Mouse (Mus musculus) lung, postnatal 36 days (tissue): ENCODE data around the gene Acin1.

Source experiments
- DNase-seq: peaks from one replicate; pipeline ENCODE4 v3.0.0; 2022; ENCODE audit warnings: mixed read lengths

Gene Acin1

DNA sequence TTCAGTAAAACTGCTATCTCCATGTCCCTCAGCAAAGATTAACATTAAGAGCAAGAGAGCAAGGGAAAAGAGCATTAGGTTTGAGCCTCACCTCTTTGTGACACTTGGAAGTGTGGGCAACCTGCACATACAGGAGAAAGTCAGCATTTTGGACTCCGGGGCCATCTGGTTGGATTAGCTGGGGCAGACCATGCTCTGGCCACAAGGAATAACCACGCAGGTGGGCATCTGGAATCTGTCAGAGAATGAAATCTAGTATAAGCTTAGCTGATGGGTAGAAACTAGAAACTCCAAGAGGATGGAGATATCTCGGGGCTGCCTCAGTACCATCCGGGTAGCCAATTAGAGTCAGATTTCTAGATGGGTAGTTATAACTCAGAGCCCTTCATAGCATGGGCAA is 10.0 kb upstream of the Acin1 start:
- DNase-seq: no peak

DNA sequence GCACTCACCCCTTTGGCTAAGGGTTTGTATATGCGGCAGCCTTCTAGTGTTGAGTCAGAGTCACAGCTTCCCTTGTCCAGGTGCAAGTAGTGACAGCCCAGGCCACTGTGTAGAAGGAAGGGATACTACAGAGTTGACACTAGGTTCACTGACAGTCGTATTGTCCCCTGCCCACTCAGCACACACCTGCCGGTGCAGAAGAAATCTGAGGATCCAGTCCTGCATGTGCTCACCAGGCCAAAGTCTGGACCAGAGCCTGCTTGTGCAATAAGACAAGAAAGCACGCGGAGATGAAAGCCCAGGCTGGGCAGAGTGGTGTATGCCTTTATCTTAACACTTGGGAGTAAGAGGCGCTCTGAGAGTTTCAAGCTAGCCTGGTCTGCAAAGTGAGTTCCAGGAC is 8.3 kb upstream of the Acin1 start:
- DNase-seq: no peak

DNA sequence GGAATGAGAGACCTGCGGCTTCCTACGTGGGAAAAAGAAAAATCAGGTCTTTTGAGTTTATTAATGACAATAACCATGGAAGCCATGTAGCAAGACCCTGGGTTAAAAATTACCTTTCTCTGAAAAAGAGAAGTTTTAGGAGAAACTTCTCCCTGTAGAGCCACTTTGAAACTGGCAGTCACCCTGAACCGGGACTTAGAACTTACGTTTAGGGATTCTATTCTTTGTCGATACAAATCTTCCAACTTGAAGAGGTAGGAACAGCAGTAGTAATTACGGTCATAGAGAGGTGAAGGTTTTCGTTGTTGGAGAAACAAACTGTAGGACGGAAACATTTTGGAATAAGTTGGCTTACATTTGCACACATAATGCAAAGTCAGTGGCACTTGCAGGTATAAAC is 520 bp upstream of the Acin1 start:
- DNase-seq: no peak

DNA sequence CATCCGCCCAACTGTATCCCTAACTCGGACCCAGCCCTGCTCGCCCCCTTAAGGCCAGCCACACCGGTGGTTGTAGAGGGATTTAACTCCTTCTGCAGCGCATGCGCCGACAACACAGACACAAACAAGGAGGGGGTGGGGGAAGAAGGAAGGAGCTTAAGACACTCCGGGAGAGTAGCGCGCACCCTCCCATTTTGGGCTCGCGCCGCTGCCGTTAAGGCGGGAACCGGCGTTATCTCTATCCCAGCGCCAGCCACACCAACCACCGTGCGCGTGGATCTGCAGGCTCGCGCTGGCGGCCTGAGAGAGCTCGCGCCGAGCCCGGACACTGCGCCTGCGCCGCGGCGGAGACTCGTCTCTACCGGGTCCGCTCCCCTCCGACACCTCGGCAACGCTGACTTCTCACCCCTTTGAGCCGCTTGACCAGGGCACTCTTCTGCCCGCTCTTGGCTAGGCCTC is 639 bp downstream of the Acin1 start, which contains the start of gene 1700123O20Rik:
TSS of gene 1700123O20Rik (plus strand) at position 154 of the 459 bp plus-strand sequence.
- DNase-seq: peak; percentile 87

DNA sequence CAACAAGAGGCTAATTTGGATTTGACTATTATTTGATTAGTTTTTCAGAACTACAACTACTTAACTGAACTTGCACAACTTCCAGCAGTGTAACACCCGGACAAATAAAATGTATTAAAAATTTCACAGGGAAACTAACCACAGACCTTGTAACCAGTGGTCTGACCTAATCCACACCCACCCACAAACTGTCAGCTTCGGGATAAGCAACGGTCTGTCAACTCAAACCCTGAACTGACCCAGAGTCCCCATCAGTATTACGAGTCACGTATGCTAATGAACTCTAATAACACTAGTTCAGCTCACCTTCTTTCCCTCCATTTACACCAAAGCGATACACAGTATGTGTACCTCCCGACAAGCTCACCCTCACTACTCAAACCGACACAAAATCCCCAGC is 1.3 kb downstream of the Acin1 start:
- no peak for DNase-seq

DNA sequence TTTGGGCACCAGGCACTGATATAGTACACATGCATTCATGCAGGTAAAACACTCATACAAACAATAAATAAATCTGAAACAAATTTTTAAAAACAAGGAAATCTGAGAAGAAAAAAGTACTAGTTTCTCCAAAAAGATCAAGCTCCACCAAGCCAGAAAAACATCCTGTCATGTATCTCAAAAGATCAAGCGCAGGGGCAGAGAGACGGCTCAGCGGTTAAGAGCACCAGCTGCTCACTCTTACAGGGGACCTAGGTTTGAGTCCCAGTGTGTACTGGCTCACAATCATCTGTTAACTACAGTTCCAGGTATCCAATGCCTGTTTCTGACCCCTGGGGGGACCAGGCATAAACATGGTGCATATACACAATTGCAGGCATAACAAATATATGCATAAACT is 4.3 kb downstream of the Acin1 start:
- DNase-seq: no peak

DNA sequence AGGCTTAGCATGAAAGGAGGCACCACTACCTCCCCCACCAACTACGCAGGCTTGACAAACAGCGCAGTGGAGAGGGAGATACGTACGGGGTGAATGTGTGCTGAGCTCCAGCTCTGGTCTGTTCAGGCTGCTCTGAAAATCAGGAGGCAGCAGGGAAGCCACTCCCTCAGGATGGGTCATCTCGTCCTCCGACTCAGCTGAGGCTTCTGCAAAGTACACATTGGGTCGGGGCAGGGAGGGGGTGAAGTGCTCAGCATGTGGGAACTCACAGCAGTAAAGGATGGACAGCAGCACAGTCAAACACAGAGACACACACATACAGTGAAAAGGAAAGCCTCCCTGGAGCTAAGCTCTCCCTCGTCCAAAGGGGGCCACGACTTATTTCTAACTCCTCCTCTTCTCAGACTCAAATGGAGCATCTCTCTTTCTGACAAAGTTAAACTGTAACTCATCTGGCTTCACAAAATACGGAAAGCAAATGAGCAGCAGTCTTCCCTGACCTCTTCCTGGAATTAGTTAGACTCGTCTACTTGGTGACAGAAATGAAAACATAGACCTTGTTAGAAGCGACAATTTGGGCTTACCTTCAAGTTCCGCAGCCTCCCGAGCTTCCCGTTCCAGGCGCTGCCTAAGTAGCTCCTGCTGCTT is 8.0 kb downstream of the Acin1 start:
- DNase-seq: no peak

DNA sequence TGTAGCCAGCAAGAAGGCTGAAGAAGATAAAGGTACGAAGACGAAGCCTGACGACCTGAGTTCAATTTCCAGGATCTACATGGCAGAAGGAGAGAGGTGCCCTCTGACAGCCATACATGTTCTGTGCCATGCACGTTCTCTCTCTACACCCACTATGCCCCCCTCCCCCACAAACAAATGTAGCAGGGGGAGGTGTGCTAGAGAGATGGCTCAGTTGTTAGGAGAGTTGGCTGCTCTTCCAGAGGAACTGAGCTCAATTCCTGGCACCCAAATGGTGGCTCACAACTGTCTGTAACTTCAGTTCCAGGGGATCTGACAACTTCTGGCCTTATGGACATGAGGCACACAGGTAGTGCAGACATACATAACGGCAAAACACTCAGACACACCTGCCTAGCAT is 10.4 kb downstream of the Acin1 start:
- no peak for DNase-seq

DNA sequence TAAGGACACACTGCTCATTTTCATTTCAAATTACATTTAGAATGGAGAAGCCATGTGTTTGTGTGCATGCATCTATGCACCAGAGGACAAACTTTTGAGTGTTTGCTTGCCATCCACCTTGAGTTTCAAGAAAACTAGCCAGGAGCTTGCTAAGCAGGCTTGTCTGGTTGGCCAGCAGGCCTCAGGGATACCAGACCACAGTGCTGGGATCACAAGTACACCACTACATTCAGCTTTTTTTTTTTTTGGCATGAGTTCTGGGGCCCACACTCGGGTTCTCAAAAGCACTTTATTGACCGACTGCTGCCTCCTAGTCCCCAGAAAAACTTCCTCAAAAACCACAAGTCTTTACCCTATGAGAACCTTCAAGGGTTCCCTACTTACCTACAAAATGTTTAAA is 12.4 kb downstream of the Acin1 start:
- DNase-seq: peak; percentile 68

DNA sequence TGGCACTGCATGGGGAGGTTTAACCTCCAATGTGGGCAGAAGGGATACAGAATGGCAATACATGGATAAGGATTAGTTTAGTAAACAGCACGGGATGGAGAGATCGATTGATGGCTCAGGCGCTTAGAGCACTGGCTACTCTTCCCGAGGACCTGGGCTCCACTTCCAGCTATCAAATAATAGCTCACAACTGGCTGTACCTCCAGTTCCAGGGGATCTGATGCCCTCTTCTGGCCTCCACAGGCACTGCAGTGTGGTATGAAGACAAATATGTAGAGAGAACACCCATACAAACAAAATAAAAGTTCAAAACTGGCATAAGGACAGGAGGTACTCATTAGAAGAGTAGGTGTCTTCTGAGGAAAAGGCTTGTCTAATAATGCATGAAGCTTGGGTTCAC is 17.4 kb downstream of the Acin1 start:
- DNase-seq: peak; percentile 84

DNA sequence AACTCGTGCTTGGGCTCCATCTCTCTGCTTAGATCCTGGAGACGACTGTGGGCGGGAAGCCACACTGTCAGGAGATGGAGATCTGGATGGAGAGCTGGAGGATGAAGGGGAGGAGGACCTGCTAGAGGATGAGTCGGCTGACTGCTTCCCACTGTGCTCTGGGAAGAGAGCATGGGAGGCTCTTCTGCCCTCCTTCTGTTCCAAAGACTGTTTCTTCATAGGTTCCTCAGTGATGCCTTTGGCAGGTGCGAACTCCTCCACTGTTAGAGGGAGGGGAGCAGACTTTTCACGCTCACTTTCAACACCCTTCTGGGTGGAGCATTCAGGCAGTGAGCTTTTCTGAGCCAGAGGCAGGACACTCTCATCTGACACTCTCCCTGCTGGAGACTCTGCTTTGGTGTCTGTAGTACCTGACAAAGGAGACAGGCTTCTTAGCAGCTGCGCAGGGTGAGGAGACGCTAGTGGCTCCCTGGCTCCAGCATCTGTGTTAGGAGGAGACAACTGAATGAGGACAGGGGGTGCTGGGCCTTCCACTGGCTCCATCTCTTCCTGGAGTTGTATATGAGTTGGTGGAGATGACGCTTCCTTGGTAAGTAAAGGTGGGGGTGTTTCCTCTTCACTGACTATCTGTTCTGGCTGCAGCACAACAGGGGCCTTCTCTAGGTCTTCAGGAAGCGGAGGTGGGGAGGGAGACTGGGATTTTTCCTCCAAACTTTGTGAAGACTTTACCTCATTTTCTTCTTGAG is 22.1 kb downstream of the Acin1 start:
- no peak for DNase-seq

DNA sequence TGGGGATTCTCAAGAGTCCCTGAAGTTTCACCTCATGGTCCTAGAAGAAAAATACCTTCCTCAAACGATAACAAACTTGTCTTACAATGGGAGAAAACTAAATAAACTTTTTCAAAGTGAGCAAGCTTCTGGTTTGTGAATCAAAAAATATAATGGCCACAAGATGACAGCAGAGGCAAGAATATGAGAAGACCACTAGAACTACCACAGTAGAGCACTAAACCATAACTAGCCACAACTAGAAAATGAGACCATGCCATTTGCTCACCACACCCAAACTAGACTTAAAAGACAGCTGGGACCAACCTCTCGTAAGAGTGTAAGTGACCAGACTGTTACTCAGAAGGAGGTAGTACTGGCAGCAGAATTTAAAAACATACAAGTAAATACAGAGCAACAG is 26.7 kb downstream of the Acin1 start:
- DNase-seq: peak; percentile 66

DNA sequence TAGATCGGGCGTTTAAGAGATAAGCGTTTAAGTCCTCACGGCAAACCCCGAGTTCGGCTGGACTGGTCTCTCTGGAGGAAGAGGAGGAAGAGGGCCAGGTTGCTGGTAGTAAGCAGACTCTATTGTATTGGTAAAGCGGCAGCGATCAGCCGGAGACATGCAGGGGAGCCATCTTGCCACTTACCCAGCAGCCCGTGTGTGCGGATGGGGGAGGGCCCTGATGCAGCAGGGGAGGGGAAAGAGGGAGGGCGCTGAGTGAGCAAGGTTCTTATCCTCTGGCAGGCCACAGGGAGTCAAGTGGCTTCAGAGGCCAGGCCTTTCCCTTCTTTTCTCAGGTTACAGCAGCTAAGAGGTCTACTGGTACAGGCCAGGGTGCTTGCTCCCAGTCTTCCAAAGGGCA is 33.2 kb downstream of the Acin1 start:
- peak; percentile 94 for DNase-seq

DNA sequence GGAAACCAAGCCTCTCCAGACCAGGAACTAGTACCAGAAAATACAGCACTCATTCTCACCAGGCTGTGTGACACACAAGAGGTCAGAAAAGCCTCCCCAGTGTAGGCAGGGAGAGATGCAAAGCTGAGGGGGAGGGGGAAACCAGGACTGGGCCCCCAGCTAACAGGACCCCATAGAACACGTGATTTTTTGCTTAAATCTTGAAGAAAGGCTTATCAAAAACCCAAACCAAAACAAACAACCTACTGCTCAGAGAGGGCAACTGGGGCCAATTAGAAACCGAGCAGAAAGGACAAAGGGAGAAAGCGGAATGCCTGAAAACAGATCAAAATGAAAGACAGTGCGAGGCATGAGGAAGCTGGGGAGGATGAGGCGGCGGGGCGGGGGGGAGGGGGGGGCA is 33.9 kb downstream of the Acin1 start:
- DNase-seq: no peak

DNA sequence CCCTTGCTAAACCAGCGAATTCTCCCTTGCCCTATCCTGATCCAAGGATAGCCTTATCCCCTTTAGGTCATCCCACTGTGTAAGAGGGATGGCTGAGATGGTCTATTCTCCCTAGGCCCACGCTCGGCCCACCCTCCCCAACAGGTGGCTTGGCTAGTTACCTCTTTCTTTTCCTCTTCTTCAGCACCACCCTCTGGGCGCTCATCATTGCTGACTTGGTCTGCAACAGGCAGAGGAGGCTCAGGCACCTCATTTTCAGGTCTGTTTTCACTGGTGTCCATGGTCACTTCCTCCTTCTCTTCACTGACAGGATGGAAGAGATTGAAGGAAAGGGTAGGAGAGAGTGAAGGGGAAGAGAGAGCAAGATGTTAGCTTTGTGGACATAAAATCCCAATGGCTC is 35.2 kb downstream of the Acin1 start:
- no peak for DNase-seq

DNA sequence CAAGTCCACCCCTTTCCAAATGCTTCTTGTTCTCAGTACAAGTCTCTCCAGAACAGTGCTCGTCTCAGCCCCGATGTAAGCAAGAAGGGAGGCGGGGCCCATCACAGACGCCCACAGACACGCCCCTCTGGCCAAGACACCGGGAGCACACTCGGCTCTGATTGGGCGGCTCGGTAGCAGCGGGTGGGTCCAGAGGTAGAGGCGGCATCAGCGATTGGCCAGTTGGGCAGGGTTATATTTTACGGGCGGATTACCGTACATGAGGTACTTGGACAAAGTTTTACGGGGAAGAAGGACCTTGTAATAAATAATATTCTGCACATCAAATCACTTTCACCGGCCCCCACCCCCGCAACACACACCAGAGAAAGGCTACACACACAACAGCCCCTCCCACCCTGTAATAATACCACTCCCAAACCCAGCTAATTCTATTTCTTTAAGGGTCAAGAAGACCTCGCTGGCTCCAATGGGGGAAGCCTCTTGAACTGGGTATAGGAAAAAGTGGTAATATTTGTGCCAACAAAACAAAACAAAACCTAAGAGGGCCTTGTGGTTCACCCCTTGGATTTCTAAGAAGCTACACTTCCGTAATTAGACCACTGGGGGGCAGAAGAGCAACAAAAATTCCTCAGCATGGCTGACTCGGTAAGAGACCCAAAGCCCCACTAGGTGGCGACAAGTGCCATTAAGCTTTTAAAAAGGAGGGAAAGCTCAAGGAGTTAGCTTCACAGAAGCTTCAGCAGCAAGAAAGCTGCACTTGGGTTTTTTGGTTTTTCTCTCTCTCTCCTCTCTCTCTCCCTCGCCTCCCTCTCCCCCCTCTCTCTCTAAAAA is 35.9 kb downstream of the Acin1 start:
- DNase-seq: peak; percentile 94

DNA sequence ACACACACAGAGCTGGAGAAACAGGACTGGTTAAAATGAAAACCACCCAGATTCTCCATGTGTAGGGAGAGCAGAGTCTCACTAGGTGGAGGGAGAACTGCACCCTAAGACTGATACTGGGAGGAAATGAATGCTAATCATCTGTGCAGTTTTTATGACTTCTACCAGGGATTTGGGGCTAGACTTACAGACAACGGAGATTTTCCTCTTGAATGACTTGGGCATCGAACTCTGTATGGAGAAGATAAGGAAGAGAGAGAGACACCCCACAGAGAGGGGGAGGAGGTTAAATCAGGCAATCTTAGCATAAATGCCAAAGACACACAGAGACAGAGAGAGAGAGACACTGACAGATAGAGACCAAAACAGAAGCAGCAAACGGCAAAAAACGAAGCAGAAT is 38.8 kb downstream of the Acin1 start:
- no peak for DNase-seq

DNA sequence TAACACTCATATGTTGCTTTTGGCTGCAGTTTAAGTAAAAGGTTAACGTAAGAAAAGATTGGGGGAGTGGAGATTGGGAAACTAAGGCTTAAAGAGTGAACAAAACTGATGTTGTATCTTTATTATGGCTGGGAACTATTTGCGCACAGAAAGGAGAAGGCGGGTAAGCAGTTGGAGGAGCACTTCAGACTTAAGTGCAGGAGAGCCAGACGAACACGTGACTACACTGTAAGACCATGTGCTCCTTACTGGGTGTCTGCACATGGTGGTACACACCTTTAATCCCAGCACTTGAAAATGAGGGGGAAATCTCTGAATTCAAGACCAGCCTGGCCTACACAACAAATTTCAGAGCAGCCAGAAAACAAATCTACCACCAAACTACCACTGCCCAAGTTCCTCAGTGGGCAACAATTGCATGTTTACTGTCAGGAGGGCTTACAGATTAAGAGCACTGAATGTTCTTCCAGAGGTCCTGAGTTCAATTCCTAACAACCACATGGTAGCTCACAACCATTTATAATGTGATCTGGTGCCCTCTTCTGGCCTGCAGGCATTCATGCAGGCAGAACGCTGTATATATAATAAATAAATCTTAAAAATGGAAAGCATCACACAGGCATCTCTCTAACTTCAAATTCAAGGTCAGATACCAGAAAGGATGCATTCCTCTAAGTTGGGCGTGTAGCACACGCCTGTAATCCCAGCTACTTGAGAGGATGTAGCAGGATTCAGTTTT is 39.7 kb downstream of the Acin1 start:
- peak; percentile 76 for DNase-seq

DNA sequence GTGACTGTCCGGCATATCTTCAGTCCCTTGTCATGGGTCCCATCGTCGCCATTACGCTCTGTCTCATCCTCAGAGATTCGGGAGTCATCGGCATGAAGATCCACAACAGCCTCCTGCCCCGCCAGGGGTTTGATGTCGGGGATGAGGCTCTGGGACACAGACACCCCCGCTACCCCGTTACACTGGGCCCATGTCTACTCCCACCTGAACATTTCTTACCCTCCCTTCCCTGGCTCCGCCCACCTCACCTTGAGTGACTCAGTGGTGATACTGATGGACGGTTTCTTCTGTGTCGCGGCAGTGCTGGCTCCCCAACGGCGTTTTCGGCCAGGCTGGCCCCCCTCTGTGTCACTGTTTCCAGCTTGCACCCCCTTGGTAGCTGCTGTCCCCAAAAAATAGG is 40.3 kb downstream of the Acin1 start:
- no peak for DNase-seq

DNA sequence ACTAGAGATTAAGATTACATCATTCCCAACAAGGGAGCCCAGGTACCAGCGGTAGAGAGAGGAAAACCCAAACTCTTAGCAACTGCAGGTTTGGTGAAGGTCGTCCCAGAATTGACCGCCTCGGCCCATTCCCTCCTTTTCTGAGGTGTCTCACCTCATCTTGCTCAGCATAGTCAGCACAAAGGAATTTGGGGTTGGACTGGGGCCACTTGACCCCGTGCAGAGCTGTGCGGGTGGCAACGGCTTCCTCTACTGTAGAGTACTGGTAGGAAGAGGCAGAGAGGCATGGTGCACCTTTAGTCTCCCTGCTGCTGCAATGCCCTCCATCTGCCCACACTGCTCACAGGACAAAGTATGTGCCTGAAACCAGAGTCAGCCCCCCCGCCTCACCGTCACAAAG is 42.4 kb downstream of the Acin1 start:
- DNase-seq: no peak

DNA sequence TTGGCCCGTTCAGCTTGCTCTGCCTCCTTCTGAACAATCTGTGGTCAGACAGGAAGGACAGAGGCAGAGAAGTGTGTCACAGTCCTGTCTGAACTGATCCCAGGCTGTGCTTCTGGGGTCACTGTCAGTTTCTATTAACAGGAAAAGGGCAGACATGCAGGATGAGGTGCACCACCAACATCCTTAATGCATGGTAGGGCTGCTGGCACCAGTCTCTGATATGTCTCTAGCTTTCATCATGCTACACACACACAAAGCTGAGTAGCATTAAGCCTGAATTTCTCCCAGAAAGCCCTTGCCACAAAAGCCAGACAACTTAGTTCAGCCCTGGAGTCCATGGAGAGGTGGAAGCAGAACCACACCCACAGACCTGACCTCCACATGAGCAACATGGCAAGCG is 43.7 kb downstream of the Acin1 start:
- no peak for DNase-seq

DNA sequence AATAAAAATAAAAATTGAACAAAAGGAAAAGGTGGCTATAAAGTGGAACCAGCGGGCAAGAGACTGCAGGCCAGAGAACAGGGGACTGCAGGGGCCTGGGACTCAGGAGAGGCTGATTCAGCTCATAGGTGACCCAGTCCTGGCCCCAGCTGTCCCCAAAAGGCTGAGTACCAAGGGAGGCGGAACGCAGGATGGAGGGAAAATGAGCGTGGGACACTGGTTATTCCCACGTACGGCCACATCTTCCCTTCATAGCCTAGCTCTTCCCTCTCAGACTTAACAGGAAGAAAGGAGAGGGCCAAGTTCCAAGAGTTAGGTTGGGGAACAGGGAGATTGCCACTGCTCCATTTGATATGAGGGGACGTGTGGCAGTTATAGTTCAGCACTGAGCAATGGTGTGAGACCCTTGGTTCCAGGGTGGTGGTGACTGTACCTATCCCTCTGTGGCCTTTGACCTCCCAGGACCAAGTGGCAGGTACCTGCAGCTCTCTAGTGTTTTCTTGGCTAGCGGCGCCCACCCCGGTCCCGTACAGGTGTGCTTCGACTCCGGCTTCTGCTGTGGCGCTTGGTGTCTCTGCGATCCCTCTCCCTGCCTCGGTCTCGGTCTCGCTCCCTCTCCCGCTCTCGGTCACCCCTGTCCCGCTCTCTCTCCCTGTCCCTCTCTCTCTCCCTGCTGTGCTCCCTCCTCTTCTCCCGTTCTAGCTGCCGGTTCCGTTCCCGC is 44.3 kb downstream of the Acin1 start:
- no peak for DNase-seq
